Mouse (Mus musculus): ENCODE measurements at regions not wholly inside any gene's neighbourhood (a gene's known extent, or its start where the extent isn't known, plus 50 kb on each side); places are given as distances from the start of the nearest gene placed in this dataset.
A peak's percentile ranks its signal among the peaks of the same experiment; 100 is the strongest.

DNA sequence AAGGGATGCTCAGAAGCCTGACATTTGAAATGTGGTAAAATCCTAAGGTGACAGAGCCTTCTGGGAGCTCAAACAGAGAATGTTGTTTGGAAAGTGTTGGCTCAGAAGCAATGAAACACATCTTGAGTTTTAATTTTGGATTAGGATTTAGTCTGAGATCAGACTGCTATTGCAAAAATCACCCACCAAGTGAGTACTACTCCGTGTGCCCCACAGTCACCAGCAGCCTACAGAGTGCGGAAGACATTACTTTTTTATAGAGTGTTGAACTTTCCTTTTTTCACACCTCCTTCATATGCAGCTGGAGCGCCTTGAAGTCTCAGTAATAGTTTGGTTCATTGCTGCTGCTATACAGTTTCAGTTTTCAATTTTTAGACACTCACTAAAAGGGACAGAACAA, 805.1 kb upstream of the Pcdh17 start:
- peak; percentile 74 for DNase-seq (ENCODE audit: extremely low spot score in 1 of 2, low spot score in 1 of 2)

DNA sequence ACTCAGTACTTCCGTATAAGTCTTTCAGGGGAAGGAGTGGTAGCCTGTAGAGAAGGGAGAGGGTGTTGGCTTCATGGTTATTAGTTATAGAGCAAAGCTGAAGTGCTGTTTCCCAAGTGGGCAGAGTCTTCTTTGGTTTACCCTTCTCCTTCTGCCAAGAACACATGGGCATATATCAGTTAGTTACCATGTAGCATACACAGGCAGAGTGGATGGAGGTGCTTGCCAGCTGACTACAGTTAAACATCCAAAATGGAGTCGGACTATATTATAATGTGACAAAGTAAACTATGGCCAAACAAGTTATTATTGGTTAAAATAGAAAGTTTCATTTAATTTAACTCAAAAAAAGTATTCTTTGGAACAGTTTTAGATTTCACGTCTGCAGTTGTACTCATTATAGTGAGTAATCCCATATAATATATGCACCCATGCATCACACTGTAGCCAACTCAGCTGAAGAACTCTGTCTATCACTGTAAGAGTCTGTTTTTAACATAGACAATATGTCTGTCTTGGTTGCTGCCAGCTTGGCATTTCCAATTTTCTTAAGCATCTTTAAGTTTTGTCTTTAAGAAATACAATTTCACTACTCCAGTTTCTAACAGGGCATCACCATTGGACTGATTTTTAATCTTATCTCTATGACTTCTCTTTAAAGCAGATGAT, 803.4 kb upstream of the Pcdh17 start:
- DNase-seq (ENCODE audit: extremely low spot score in 1 of 2, low spot score in 1 of 2): peak in 1 of 2 experiments; percentile 7

DNA sequence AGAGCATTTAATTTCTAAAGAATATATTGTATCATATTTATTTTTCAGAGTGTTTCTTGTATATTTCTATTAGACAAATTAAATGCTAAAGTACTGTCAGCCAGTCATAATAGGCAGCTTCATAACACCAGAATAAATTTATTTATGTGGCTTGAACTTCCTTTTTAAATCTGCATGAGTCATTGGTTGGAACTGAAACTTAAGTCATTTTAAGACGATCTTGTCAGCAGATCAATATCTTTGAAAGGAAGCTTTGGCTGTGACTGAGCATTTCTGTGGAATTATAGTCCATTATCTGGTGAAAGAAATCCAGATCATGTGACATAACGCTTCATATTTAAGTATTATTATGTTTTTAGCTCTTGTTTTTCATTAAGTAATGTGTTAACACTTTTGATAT, 794.7 kb upstream of the Pcdh17 start:
- no peak for DNase-seq (ENCODE audit: extremely low spot score in 1 of 2, low spot score in 1 of 2)

DNA sequence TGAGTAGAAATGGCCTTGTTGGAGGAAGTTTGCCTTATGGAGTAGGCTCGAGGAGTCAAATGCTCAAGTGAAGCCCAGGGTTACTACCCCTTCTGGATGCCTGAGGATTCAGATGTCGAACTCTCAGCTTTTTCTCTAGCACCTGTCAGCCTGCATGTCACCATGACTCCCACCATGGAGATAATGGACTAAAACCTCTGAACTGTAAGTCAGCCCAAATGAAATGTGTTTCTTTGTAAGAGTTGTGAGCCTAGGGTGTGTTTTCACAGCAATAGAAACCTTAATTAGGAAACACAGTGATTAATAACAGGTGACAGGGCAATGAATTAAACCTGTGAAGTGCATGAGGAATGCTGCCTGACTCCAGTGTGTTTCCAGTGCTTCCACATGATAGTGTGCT, 779.3 kb upstream of the Pcdh17 start:
- no peak for DNase-seq (ENCODE audit: extremely low spot score in 1 of 2, low spot score in 1 of 2)

Measured in frontal cortex, adult 2 months (tissue).